Mouse (Mus musculus) layer of hippocampus, postnatal 10 days (tissue): ENCODE results near the gene Fhit. TPM values are rescaled to one million over a fixed set of nuclear protein-coding genes. Genes with fewer than 3 reads are reported as not detected.
A peak's percentile ranks its signal among the peaks of the same experiment; 100 is the strongest.
"Not testable (repeated sequence)": the region's sequence is repeated elsewhere in the genome, so short reads cannot be mapped to it uniquely, and the experiment has no call there.

Experiments used
- DNase-seq, 2 experiments: peaks; one replicate each; pipeline ENCODE4 v3.0.0; 2021; ENCODE audit warnings: low spot score in 2 of 2
- total RNA-seq, 2 experiments: library from RNA; stranded (reverse); gene quantifications; 2 replicates each; pipeline ENCODE4 v1.2.3; 2021

The Fhit gene
- total RNA-seq, 2 experiments from 2014 or later = 4.4 to 6.9 TPM

- no peak for DNase-seq
Observed at GRCm38 (mm10) chr14:10013003-10013816, 1148.6 kb downstream of the Fhit start.

GRCm38 (mm10) chr14:10006278-10006677 is 1155.6 kb downstream of the Fhit start:
- no peak for DNase-seq

DNA sequence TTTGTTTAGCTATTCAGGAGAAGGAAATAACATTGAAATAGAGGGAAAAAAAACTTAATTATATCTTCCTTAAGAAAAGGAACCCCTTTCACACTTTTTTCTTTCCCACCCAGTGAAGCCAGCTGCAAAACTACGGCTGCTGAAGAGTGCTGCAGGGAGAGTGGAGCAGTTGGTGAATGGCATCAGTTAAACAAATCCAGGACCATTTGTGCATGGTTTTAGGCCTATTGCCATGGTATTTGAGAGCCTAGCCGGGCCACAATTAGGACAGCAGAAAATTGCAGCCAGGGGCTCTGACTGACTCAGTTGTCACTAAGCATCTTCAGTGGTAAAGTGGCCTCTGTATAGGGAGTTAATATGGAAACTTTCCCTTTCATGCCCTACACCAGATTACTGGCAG is 1158.0 kb downstream of the Fhit start:
- DNase-seq = no peak

DNA sequence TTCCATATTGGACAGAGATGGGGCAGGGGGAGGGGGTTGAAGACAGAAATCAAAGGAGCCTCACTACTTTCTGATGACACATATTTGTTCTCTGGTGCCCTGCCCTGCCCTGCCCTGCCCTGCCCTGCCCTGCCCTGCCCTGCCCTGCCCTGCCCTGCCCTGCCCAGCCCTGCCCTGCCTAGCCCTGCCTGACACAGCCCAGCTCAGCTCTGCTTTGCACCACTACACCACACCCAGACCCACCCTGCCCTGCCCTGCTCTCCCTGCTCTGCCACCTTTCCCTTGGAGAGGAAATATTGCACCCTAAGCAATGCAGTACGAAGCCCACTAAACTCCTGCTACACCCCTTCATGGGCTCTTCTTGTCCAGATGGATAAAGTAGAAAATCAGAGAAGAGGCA is 1171.2 kb downstream of the Fhit start:
- no peak for DNase-seq

- no peak for DNase-seq
Observed at GRCm38 (mm10) chr14:9976934-9977510, 1184.8 kb downstream of the Fhit start.

- DNase-seq = peak in 1 of 2 experiments; percentile 13
Observed at GRCm38 (mm10) chr14:9974402-9974801, 1187.4 kb downstream of the Fhit start.

DNA sequence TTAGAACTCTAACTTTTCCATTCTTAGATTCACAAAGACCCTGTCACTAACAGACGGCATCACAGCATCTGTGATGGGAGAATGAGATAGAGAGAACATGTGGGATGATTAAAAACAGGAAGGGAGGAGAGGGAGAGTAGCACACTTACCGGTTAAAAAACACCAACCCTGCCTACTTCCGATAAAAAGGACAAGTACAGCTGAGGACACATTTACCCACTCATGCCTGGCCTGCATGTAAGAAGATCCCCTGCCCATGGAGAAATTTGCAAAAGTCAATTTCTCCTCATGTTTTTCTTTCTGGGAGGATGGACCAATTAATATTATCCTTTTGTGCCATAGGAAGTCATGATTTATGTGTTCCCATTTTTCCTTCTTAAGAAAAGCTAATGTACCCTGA is 1198.0 kb downstream of the Fhit start:
- no peak for DNase-seq

DNA sequence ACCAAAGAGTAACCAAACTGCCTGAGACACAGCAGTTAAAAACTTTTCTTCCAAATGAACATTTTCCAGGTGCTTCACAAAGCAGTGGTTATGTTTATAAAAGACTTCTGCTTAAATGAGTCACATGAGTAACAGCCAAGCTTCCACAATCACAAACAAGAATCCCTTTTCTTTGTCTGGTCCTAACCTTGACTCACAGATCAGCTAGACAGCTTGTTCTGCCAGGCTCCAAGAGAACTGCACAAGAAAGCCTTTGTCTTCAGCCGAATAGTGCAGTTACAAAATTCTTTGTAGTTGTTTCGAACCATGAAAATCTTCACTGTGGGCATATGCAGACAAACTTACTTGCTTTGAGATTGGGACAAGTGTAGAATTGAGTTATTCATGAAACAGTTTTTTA is 1201.4 kb downstream of the Fhit start:
- no peak for DNase-seq

DNA sequence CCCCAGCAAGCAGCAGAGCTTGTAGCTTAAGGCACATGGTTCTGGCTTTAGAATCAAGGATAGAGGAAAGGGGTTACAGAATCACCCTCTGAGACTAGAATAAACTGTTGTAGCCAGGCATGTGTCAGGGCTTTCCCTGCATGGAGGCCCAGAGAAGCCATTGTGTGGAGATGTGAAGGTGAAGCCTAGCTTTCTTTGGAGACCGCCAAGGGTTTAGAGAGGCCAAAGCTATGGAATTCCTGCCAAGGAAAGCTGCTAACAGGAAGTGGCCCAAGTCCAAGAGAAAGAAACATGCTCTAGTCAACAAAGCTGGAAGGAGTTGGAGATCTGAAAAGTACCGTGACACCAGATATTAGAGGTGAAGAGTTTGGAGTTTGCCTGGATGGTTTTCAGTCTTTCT is 1262.3 kb downstream of the Fhit start:
- no peak for DNase-seq

GRCm38 (mm10) chr14:9896556-9896955 is 1265.3 kb downstream of the Fhit start:
- no peak for DNase-seq

- DNase-seq = no peak
Observed at GRCm38 (mm10) chr14:9852041-9852440, 1309.8 kb downstream of the Fhit start.

GRCm38 (mm10) chr14:9832290-9832689 is 1329.5 kb downstream of the Fhit start:
- no peak for DNase-seq

DNA sequence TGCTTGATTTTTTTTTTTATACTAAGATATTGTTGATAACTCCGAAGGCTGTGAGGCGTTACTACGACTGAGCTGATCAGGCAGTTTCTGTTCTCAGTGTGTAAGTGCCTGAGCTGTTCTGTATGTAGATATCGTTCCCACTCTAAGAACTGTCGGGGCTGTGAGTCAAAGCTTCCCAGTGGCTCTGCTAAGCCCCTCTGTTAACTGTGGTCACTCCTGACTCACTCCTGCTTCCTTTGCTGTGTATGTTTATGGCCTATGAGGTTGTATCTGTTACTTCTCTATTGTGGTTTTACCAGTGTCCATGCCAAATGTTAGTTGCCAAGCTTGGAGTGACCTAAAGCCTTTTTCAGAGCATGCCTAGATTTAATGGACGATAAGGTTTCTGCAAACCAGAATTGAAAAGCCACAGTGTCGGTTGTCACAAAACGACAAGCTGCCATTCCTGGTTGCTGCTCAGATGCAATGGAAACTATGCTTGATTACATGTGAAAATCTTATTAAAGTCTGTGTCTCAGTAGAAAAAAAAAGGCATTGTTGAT is 1333.1 kb downstream of the Fhit start:
- DNase-seq = not testable (repeated sequence)

GRCm38 (mm10) chr14:9815963-9816362 is 1345.9 kb downstream of the Fhit start:
- no peak for DNase-seq

- peak; percentile 49 to 51 for DNase-seq
Observed at GRCm38 (mm10) chr14:9811847-9812321, 1350.0 kb downstream of the Fhit start.

GRCm38 (mm10) chr14:9811177-9811846 is 1350.5 kb downstream of the Fhit start:
- DNase-seq = peak; percentile 15 to 32

- no peak for DNase-seq
Observed at GRCm38 (mm10) chr14:9793403-9793802, 1368.4 kb downstream of the Fhit start.

DNA sequence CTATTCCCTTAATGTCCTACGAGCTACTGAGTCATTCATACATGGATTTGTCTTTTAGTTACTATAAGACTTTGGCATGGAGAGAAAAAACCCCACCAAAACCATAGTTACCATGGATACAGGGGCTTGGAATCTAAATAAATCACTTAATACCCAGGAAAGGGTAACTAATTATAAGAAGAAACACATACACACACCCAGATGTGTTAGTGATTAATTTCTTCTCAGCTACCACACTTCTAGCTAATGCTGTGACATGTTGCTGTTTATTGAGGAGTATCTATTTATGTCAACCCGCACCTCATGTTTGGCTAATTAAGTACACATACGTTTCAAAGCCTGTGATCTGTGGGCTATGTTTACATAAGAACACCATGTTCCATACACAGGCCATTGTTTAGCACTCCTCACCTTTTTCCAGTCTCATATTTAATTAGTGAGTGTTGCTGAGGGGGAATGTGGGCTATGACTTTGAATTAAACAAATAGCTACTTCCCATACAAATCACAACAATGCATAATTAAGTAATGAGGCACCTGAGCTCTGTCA is 1373.4 kb downstream of the Fhit start:
- no peak for DNase-seq

- DNase-seq = no peak
Observed at GRCm38 (mm10) chr14:9787389-9787788, 1374.4 kb downstream of the Fhit start.

DNA sequence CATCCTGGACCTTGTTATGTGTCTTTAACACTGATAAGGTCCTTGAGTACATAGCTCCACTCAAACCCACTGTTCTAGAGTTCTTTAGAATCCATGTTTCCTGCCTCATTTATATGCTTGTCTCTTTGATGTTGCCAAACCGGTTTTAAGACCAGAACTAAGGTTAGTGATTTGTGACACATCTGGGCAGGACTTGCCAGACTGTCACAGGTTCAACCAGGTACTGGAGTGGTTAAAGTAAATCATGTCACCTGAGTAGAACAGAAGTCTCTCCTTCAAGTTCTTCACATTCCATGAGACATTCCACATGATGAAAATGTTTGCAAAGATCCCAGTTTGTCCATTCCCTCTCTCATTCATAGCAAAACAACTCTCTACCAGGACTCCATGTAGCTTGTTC is 1376.0 kb downstream of the Fhit start:
- DNase-seq = no peak

- DNase-seq = no peak
Observed at GRCm38 (mm10) chr14:9751341-9751740, 1410.5 kb downstream of the Fhit start.

GRCm38 (mm10) chr14:9748709-9749108 is 1413.1 kb downstream of the Fhit start:
- no peak for DNase-seq
